Mouse (Mus musculus) kidney, embryonic 15.5 days (tissue): ENCODE data around the gene Tmem92. TPM values are rescaled to one million over a fixed set of nuclear protein-coding genes. Genes with fewer than 3 reads are reported as not detected.

ENCODE experiments used
- polyA plus RNA-seq: library from polyadenylated mRNA; unstranded; fragments of >200 nt; fragmentation: Nextera tagmentation; extraction: Ambion mirVana; gene quantifications from 2 replicates; pipeline ENCODE4 v1.2.1, GENCODE M21; 2015

The Tmem92 gene
- polyA plus RNA-seq, 1 experiment from 2014 or later, result not detected

Other genes with a start within 250 kb of the Tmem92 start
- gene Rsad1, start 233.4 kb downstream of the Tmem92 start, polyA plus RNA-seq, result 4.0 and 5.6 TPM in 2 replicates
- 0.23 and 1.1 TPM in 2 replicates for gene Chad, start 217.7 kb downstream of the Tmem92 start, polyA plus RNA-seq
- 7.9 and 8.9 TPM in 2 replicates for gene Acsf2, start 180.8 kb downstream of the Tmem92 start, polyA plus RNA-seq
- 204 and 215 TPM in 2 replicates for gene Lrrc59, start 152.9 kb downstream of the Tmem92 start, polyA plus RNA-seq
- gene Mrpl27, start 128.9 kb downstream of the Tmem92 start, polyA plus RNA-seq, result 148 and 154 TPM in 2 replicates
- gene Eme1, start 128.7 kb downstream of the Tmem92 start, polyA plus RNA-seq, result 25.9 and 27.1 TPM in 2 replicates
- 20.3 and 22.4 TPM in 2 replicates for gene Xylt2, start 105.2 kb downstream of the Tmem92 start, polyA plus RNA-seq
- gene Gm11541, start 78.2 kb downstream of the Tmem92 start, polyA plus RNA-seq, result 0.53 and 0.63 TPM in 2 replicates
- gene Cdc34b, start 40.9 kb downstream of the Tmem92 start, polyA plus RNA-seq, result 0.41 and 0.47 TPM in 2 replicates
- gene Col1a1, start 153.5 kb upstream of the Tmem92 start, polyA plus RNA-seq, result 1,101 and 1,120 TPM in 2 replicates
- gene Hils1, start 184.9 kb upstream of the Tmem92 start, polyA plus RNA-seq, result not detected in 2 replicates
- gene Sgca, start 193.6 kb upstream of the Tmem92 start, polyA plus RNA-seq, result 1.2 and 1.7 TPM in 2 replicates
- gene Ppp1r9b, start 208.3 kb upstream of the Tmem92 start, polyA plus RNA-seq, result 10.0 and 10.6 TPM in 2 replicates
- gene Samd14, start 227.2 kb upstream of the Tmem92 start, polyA plus RNA-seq, result 16.9 and 21.2 TPM in 2 replicates